Mouse (Mus musculus) limb, embryonic 14.5 days (tissue): ENCODE results near the gene Zcchc4. TPM values are rescaled to one million over a fixed set of nuclear protein-coding genes. Genes with fewer than 3 reads are reported as not detected.
"Not testable (repeated sequence)": the region's sequence is repeated elsewhere in the genome, so short reads cannot be mapped to it uniquely, and the experiment has no call there.

Experiments used
- ATAC-seq: fragments of 200-750 bp; cut with Nextera tagmentation; 2 replicates; pipeline ENCODE4 v1.8.0; 2017; ENCODE audit warnings: low read depth, moderate number of reproducible peaks, moderate TSS enrichment; ENCODE audit not compliant: low FRiP score
- DNase-seq: peaks from one replicate; pipeline ENCODE4 v3.0.0-alpha.2; 2015; ENCODE audit warnings: low spot score
- H3K27ac ChIP-seq: fragments of 300-500 bp; sonication (generic); replicated peaks from 2 replicates; pipeline ENCODE4 v1.5.1; 2014; ENCODE audit warnings: low read depth, mild to moderate bottlenecking, low read length, moderate library complexity, mixed read lengths
- H3K27me3 ChIP-seq: fragments of 300-500 bp; sonication (generic); 2 replicates; pipeline ENCODE4 v1.6.1; 2014; ENCODE audit warnings: low read length, mixed read lengths; ENCODE audit not compliant: control insufficient read depth, insufficient read depth
- H3K36me3 ChIP-seq: fragments of 300-500 bp; sonication (generic); 2 replicates; pipeline ENCODE4 v1.6.1; 2014; ENCODE audit warnings: mild to moderate bottlenecking, low read length, moderate library complexity, mixed read lengths; ENCODE audit not compliant: control insufficient read depth, insufficient read depth
- H3K4me1 ChIP-seq: fragments of 300-500 bp; sonication (generic); 2 replicates; pipeline ENCODE4 v1.6.1; 2014; ENCODE audit warnings: antibody characterized with exemption, low read length, mixed read lengths; ENCODE audit not compliant: control insufficient read depth, insufficient read depth
- H3K4me2 ChIP-seq: fragments of 300-500 bp; sonication (generic); replicated peaks from 2 replicates; pipeline ENCODE4 v1.6.1; 2014; ENCODE audit warnings: low read depth, mild to moderate bottlenecking, low read length, moderate library complexity; ENCODE audit not compliant: severe bottlenecking
- H3K4me3 ChIP-seq: fragments of 300-500 bp; sonication (generic); replicated peaks from 2 replicates; pipeline ENCODE4 v1.5.1; 2014; ENCODE audit warnings: low read length
- H3K9ac ChIP-seq: fragments of 300-500 bp; sonication (generic); 2 replicates; pipeline ENCODE4 v1.6.1; 2014; ENCODE audit warnings: mild to moderate bottlenecking, low read depth, low read length, moderate library complexity; ENCODE audit not compliant: severe bottlenecking
- H3K9me3 ChIP-seq: fragments of 300-500 bp; sonication (generic); 2 replicates; pipeline ENCODE4 v1.6.1; 2016; ENCODE audit warnings: low read length; ENCODE audit not compliant: control insufficient read depth
- POLR2A ChIP-seq: fragments of 200-500 bp; IDR thresholded peaks from 2 replicates; pipeline ENCODE4 v1.8.0; 2012; ENCODE audit warnings: inconsistent platforms, mild to moderate bottlenecking, moderate library complexity, borderline replicate concordance; ENCODE audit not compliant: insufficient read depth, insufficient read length; ENCODE audit errors: extremely low read depth
- WGBS: fragments of 180-500 bp; shearing (Covaris S2); extraction: QIAGEN DNeasy Blood & Tissue Kit; methylation state at CpG from one replicate; pipeline ENCODE4 v1.1.7; 2014; 5-methylcytosine and 5-hydroxymethylcytosine counted together
- polyA plus RNA-seq, 2 experiments: library from polyadenylated mRNA; depleted of rRNA in 1 of 2; stranded (reverse) in 1 of 2; unstranded in 1 of 2; fragments of >200 nt; fragmentation: Nextera tagmentation in 1 of 2; extraction: Ambion mirVana in 1 of 2; gene quantifications; 2 replicates each; pipeline versions ENCODE4 v1.2.1 to v1.2.3; 2012 to 2014

Zcchc4 gene
- polyA plus RNA-seq, 2 experiments = 12.0 to 22.5 TPM

DNA sequence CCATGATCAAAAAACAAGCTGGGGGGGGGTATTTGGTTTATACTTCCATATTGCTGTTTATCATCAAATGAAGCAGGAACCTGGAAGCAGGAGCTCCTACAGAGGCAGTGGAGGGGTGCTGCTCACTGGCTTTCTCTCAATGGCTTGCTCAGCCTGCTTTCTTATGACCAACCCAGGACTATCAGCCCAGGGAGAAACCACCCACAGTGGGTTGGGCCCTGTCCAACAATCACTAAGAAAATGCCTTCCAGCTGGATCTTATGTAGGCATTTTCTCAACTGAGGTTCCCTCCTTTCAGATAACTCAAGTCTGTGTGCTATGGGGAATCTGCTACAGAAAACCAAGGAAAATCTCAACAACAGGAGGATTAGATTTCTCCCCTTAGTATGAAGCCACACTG lies 21.0 kb upstream of the Zcchc4 start:
- no peak overlapping the region for H3K9ac ChIP-seq
- peaks cover 10% of the 10 kb centered on the region for H3K36me3 ChIP-seq
- H3K27me3 ChIP-seq = no peaks in the 10 kb centered on the region
- no peak overlapping the region for H3K4me2 ChIP-seq
- no peak for DNase-seq
- H3K4me3 ChIP-seq = no peak overlapping the region
- no peak overlapping the region for H3K27ac ChIP-seq
- no peaks in the 10 kb centered on the region for H3K9me3 ChIP-seq
- no peak for ATAC-seq
- H3K4me1 ChIP-seq = no peaks in the 10 kb centered on the region
- no peak for TF ChIP-seq POLR2A

GRCm38 (mm10) chr5:52755337-52755736 lies 19.9 kb upstream of the Zcchc4 start:
- TF ChIP-seq POLR2A = no peak
- no peak overlapping the region for H3K9ac ChIP-seq
- 95% methylated on average over 3 of the region's 3 CpGs for WGBS
- H3K4me1 ChIP-seq = no peaks in the 10 kb centered on the region
- H3K27me3 ChIP-seq = no peaks in the 10 kb centered on the region
- peaks cover 14% of the 10 kb centered on the region for H3K36me3 ChIP-seq
- ATAC-seq (no peak), DNase-seq (no peak)
- H3K27ac ChIP-seq = no peak overlapping the region
- no peaks in the 10 kb centered on the region for H3K9me3 ChIP-seq
- H3K4me3 ChIP-seq = no peak overlapping the region
- no peak overlapping the region for H3K4me2 ChIP-seq

DNA sequence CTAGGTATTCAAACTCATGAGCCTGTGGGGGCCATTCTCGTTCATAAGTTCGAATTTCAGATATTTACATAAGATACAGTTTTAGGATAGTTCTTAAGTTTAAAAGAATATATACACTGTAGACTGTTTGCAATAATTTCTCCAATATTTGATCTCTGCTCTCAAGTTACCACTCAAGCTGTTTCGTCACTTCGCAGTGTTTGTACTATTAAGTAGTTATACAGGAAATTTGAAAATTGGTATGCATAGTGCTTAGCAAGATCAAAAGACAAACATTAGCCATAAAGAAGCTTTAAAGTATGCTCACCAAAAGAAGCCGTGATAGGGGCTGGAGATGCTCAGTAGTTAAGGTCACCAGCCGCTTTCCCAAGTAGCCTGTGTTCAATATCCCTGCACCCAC lies 19.2 kb upstream of the Zcchc4 start:
- ATAC-seq (no peak), DNase-seq (no peak)
- Histone ChIP-seq H3K4me3 (no peak overlapping the region), H3K36me3 (peaks cover 17% of the 10 kb centered on the region), H3K27me3 (no peaks in the 10 kb centered on the region), H3K4me1 (no peaks in the 10 kb centered on the region), H3K4me2 (no peak overlapping the region), H3K9me3 (no peaks in the 10 kb centered on the region), H3K27ac (no peak overlapping the region), H3K9ac (no peak overlapping the region)
- WGBS = 85% methylated on average over 6 of the region's 6 CpGs
- TF ChIP-seq POLR2A = no peak

GRCm38 (mm10) chr5:52762586-52762985 lies 12.6 kb upstream of the Zcchc4 start:
- ATAC-seq (no peak), DNase-seq (no peak)
- 69% methylated on average over 7 of the region's 7 CpGs for WGBS
- no peak overlapping the region for H3K9ac ChIP-seq
- H3K4me3 ChIP-seq = no peak overlapping the region
- H3K9me3 ChIP-seq = no peaks in the 10 kb centered on the region
- H3K4me2 ChIP-seq = no peak overlapping the region
- H3K27ac ChIP-seq = 0 out of 2 replicates have a peak overlapping the region, but pooled peaks have one; percentile 20
- peaks cover 32% of the 10 kb centered on the region for H3K36me3 ChIP-seq
- no peaks in the 10 kb centered on the region for H3K4me1 ChIP-seq
- no peaks in the 10 kb centered on the region for H3K27me3 ChIP-seq
- TF ChIP-seq POLR2A = no peak

DNA sequence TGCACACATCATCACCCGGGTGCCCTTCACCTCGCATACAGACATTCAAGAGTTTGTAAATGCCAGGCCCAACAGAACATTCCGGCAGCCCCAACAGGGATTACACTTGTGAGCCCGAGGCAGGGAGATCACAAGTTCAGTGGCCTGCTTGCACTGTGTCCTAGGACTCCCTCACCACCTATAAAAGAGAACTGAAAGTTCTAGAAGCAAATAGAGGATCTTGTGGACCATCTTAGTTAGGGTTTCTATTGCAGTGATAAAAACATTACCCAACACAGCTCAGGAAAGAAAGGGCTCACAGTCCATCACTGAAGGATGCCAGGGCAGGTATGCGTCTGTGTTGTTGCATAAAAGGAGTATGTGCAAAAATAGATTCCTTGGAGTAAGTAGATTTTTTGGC lies 942 bp upstream of the Zcchc4 start:
- Histone ChIP-seq H3K4me3 (no peak overlapping the region), H3K36me3 (peaks cover 4% of the 10 kb centered on the region), H3K9ac (no peak overlapping the region), H3K4me1 (no peaks in the 10 kb centered on the region), H3K27ac (no peak overlapping the region), H3K4me2 (no peak overlapping the region), H3K9me3 (no peaks in the 10 kb centered on the region), H3K27me3 (no peaks in the 10 kb centered on the region)
- WGBS = 89% methylated on average over 5 of the region's 5 CpGs
- ATAC-seq = no peak
- no peak for DNase-seq
- TF ChIP-seq POLR2A = no peak

- WGBS = 87% methylated on average over 8 of the region's 8 CpGs
- not testable (repeated sequence) for H3K27me3 ChIP-seq, H3K9me3 ChIP-seq, H3K4me2 ChIP-seq, H3K27ac ChIP-seq, ATAC-seq, H3K4me3 ChIP-seq, H3K36me3 ChIP-seq, H3K4me1 ChIP-seq, H3K9ac ChIP-seq, DNase-seq
Observed at GRCm38 (mm10) chr5:52776466-52777354, 1.5 kb downstream of the Zcchc4 start.
